Mouse (Mus musculus): Measurements from ENCODE around the gene Mettl14. TPM values are rescaled to one million over a fixed set of nuclear protein-coding genes. Genes with fewer than 3 reads are reported as not detected.
A peak's percentile ranks its signal among the peaks of the same experiment; 100 is the strongest.

Gene Mettl14
- polyA plus RNA-seq, 1 experiment, result 8.5 TPM

DNA sequence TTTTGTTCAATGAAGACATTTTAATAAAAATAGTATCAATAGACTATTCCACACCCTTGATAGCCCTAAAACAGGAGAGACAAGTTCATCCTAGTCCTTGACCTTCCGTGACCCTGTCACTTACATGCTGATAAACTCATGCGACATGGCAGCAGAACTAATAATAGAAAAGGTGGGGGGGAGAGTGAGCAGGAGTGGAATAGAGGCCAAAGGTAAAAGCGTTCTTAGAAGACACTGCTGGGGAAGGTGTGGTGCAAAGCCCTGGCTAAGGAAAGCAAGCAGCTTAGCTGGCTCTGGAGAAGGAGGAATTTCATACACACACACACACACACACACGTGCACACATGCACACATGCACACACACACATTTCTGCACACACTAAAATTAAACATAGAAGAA is 61.6 kb downstream of the Mettl14 start:
- no peak overlapping the region for H3K4me3 ChIP-seq (ENCODE audit: control insufficient read depth, insufficient read depth, low read length)
- WGBS, result 85% methylated on average over 4 of the region's 4 CpGs
- DNase-seq, result no peak
- H3K27me3 ChIP-seq (ENCODE audit: control insufficient read depth, insufficient read depth, low read length), result no peaks in the 10 kb centered on the region
- TF ChIP-seq POLR2A (IDR thresholded peaks at IDR 0.05; ENCODE audit: control insufficient read depth, extremely low read depth, insufficient read depth, low read length, poor library complexity) (no peak), CTCF (IDR thresholded peaks at IDR 0.05; ENCODE audit: borderline replicate concordance, control insufficient read depth, extremely low read depth, insufficient read depth, low read length, poor library complexity) (no peak)
- H3K27ac ChIP-seq (ENCODE audit: control insufficient read depth, insufficient read depth, low read length), result no peak overlapping the region
- H3K36me3 ChIP-seq (ENCODE audit: control insufficient read depth, insufficient read depth, low read length), result no peaks in the 10 kb centered on the region
- no peaks in the 10 kb centered on the region for H3K4me1 ChIP-seq (replicated peaks; ENCODE audit: control insufficient read depth, insufficient read depth, low read length)

DNA sequence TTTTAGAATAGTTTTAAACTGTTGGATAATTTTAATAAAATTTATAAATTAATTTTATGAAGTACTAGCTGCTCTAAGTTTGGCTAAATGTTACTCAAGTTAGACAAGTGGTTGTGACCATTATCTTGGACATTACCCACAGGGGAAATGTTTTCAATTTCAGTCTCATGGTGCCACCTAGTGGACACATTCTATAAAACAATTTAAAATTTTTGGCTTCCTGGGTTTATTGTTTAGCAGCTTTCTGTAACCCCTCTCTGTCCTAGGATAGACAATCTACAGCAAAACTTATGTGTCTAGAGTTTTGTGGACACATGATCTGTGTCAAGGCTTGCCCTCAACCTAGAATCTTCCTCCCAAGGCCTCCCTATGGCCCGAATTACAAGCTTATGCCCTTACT is 63.8 kb downstream of the Mettl14 start:
- no peaks in the 10 kb centered on the region for H3K4me1 ChIP-seq (replicated peaks; ENCODE audit: control insufficient read depth, insufficient read depth, low read length)
- no peak overlapping the region for H3K4me3 ChIP-seq (ENCODE audit: control insufficient read depth, insufficient read depth, low read length)
- H3K36me3 ChIP-seq (ENCODE audit: control insufficient read depth, insufficient read depth, low read length), result no peaks in the 10 kb centered on the region
- H3K27ac ChIP-seq (ENCODE audit: control insufficient read depth, insufficient read depth, low read length), result no peak overlapping the region
- TF ChIP-seq POLR2A (IDR thresholded peaks at IDR 0.05; ENCODE audit: control insufficient read depth, extremely low read depth, insufficient read depth, low read length, poor library complexity) (no peak), CTCF (IDR thresholded peaks at IDR 0.05; ENCODE audit: borderline replicate concordance, control insufficient read depth, extremely low read depth, insufficient read depth, low read length, poor library complexity) (no peak)
- peak; percentile 13 for DNase-seq
- H3K27me3 ChIP-seq (ENCODE audit: control insufficient read depth, insufficient read depth, low read length), result no peaks in the 10 kb centered on the region
- 60% methylated on average over 1 of the region's 1 CpGs for WGBS

DNA sequence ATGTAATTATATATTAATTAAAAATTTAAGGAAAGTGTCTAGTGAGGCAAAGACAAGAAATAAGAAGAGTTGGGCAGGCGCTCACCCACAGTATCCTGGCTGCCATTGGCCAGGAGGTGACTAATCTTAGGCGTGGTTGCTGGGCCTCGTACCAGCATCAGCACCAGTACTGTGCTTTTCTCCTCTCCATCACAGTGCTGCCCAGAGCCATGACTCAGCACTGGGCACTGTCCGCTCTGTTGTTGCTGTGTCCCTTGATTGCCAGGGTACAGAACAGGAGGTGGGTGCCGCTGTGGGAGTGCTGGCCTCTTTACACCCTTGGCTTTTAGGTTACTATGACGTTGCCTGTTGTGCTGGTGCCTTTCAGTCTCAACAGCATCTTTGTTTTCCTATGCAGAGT is 64.3 kb downstream of the Mettl14 start:
- Histone ChIP-seq H3K4me3 (ENCODE audit: control insufficient read depth, insufficient read depth, low read length) (no peak overlapping the region), H3K4me1 (replicated peaks; ENCODE audit: control insufficient read depth, insufficient read depth, low read length) (no peaks in the 10 kb centered on the region), H3K36me3 (ENCODE audit: control insufficient read depth, insufficient read depth, low read length) (no peaks in the 10 kb centered on the region), H3K27ac (ENCODE audit: control insufficient read depth, insufficient read depth, low read length) (no peak overlapping the region), H3K27me3 (ENCODE audit: control insufficient read depth, insufficient read depth, low read length) (no peaks in the 10 kb centered on the region)
- no peak for TF ChIP-seq CTCF (IDR thresholded peaks at IDR 0.05; ENCODE audit: borderline replicate concordance, control insufficient read depth, extremely low read depth, insufficient read depth, low read length, poor library complexity)
- TF ChIP-seq POLR2A (IDR thresholded peaks at IDR 0.05; ENCODE audit: control insufficient read depth, extremely low read depth, insufficient read depth, low read length, poor library complexity), result no peak
- no peak for DNase-seq
- 93% methylated on average over 6 of the region's 6 CpGs for WGBS

DNA sequence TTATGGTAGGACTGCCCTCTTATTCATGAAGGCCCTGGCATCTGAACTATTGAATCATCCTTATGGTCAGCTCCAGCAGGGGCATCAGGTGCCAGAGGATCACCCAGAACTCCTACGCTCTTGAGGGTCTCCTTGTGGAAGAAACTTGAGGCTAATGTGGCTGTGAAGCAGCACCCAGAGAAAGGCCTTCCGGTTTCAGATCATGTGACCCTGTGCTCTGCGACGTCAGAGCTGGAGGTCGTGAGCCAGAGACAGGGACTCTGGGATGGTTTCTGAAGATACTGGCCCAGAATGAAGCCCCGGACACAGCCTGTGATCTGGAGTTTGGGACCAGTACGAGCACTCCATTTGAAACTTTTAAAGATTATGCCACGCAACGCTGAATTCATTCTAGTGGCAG is 65.6 kb downstream of the Mettl14 start:
- Histone ChIP-seq H3K4me3 (ENCODE audit: control insufficient read depth, insufficient read depth, low read length) (no peak overlapping the region), H3K27me3 (ENCODE audit: control insufficient read depth, insufficient read depth, low read length) (no peaks in the 10 kb centered on the region), H3K27ac (ENCODE audit: control insufficient read depth, insufficient read depth, low read length) (no peak overlapping the region), H3K36me3 (ENCODE audit: control insufficient read depth, insufficient read depth, low read length) (no peaks in the 10 kb centered on the region), H3K4me1 (replicated peaks; ENCODE audit: control insufficient read depth, insufficient read depth, low read length) (peaks cover 5% of the 10 kb centered on the region; the same call in 1 of the 2 replicates)
- no peak for DNase-seq
- TF ChIP-seq CTCF (IDR thresholded peaks at IDR 0.05; ENCODE audit: borderline replicate concordance, control insufficient read depth, extremely low read depth, insufficient read depth, low read length, poor library complexity) (no peak), POLR2A (IDR thresholded peaks at IDR 0.05; ENCODE audit: control insufficient read depth, extremely low read depth, insufficient read depth, low read length, poor library complexity) (no peak)
- 89% methylated on average over 9 of the region's 9 CpGs for WGBS

Other genes with a start within 250 kb of the Mettl14 start
- gene Synpo2, start 150.0 kb downstream of the Mettl14 start, polyA plus RNA-seq (2012; rRNA removed), result 6.7 and 8.7 TPM in 2 replicates
- 30.2 and 34.0 TPM in 2 replicates for gene Sec24d, start 118.7 kb downstream of the Mettl14 start, polyA plus RNA-seq (2012; rRNA removed)
- gene Prss12, start 60.8 kb upstream of the Mettl14 start, polyA plus RNA-seq (2012; rRNA removed), result 0.41 and 0.49 TPM in 2 replicates